Mouse (Mus musculus): ENCODE data around the gene Wipf1.

Wipf1 gene

GRCm38 (mm10) chr2:73440319-73440718 is 89.2 kb downstream of the Wipf1 start:
- no peak for DNase-seq (ENCODE audit: low spot score in 2 of 2)

DNA sequence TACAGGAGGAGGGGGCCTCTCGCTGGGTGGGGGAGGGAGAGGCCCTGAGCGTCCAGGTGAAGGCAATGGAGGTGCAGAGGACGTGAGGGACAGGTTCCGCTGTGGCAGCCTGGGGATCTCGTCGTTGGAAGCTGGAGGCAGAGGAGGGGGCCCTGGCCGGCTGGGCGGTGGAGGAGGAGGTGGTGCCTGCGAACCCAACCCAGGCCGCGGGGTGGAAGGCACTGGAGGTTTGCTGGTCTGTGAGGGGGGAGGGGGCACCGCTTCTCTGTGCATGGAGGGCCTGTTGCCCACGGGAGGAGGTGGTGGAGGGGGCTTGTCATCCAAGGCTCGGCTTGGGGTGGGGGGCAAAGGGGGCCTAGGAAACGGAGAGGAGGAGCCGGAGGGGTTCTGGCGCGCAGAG is 92.6 kb downstream of the Wipf1 start:
- no peak for DNase-seq (ENCODE audit: low spot score in 2 of 2)

- no peak for DNase-seq (ENCODE audit: low spot score in 2 of 2)
Measured at GRCm38 (mm10) chr2:73435847-73436246, 93.7 kb downstream of the Wipf1 start.

- no peak for DNase-seq (ENCODE audit: low spot score in 2 of 2)
Measured at GRCm38 (mm10) chr2:73431959-73432396, 97.6 kb downstream of the Wipf1 start.

- no peak for DNase-seq (ENCODE audit: low spot score in 2 of 2)
Measured at GRCm38 (mm10) chr2:73428803-73429468, 100.6 kb downstream of the Wipf1 start.

- peak; percentile 42 to 74 for DNase-seq (ENCODE audit: low spot score in 2 of 2)
Measured at GRCm38 (mm10) chr2:73427293-73427692, 102.2 kb downstream of the Wipf1 start.

DNA sequence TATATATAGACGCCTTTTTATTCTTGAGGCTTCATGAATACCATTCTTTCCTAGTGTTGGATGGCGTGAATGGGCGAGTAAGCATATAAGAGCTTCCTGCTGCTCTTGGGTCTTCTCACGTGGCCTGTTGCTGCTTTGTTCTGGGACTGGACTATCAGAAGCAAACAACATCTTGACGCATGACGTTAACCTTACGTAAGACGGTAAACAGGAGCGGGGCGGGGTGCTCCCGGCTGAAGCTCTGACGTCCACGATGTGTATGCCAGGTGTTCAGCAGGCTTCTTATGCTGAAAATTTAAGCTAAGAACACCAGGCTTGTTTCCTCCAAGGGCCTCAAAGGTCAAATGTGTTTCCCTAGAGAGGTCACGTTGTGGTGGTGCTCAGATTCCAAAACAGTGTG is 103.7 kb downstream of the Wipf1 start:
- no peak for DNase-seq (ENCODE audit: low spot score in 2 of 2)

DNA sequence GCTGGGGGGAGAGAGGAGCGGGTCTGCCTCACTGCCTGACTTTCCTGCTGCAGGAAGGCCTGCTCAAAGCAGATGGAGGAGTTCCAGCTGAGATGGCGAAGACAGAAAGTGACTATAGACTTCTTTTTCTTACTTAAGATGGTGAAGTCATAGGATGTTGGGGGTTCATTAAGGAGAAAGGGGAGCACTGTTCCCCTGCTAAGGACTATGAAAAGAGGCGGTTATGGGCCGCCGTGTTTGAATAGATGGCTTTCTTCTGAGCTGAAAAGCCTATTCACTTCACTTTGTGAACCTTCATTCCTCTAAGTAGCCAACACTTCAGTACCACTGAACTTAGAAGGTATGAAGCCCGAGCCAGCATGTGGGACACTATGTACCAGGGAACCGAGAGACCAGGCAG is 109.8 kb downstream of the Wipf1 start:
- no peak for DNase-seq (ENCODE audit: low spot score in 2 of 2)

DNA sequence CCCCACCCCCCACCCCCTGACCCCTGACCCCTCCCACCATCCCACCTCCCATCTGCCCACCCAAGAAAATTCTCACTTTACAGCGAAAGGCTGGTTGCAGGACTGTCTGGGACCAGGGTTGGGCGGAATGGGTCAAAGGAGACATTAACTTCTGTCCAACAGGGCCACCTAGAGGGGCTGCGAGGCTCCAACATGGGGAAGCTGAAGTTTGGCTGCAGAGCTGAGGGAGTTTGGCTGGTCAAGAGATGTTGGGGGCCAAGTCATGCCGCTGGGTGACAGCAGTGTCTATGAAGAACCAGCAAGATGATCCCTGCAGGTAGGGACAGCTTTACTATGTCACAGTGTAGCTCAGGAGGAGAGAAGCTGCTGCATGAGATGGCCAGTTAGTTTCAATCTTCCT is 110.2 kb downstream of the Wipf1 start:
- peak; percentile 28 to 70 for DNase-seq (ENCODE audit: low spot score in 2 of 2)

GRCm38 (mm10) chr2:73415892-73416291 is 113.6 kb downstream of the Wipf1 start:
- no peak for DNase-seq (ENCODE audit: low spot score in 2 of 2)

GRCm38 (mm10) chr2:73410076-73410475 is 119.5 kb downstream of the Wipf1 start:
- DNase-seq (ENCODE audit: low spot score in 2 of 2): no peak

- no peak for DNase-seq (ENCODE audit: low spot score in 2 of 2)
Measured at GRCm38 (mm10) chr2:73407662-73408061, 121.9 kb downstream of the Wipf1 start.

GRCm38 (mm10) chr2:73406336-73406915 is 123.1 kb downstream of the Wipf1 start:
- no peak for DNase-seq (ENCODE audit: low spot score in 2 of 2)

DNA sequence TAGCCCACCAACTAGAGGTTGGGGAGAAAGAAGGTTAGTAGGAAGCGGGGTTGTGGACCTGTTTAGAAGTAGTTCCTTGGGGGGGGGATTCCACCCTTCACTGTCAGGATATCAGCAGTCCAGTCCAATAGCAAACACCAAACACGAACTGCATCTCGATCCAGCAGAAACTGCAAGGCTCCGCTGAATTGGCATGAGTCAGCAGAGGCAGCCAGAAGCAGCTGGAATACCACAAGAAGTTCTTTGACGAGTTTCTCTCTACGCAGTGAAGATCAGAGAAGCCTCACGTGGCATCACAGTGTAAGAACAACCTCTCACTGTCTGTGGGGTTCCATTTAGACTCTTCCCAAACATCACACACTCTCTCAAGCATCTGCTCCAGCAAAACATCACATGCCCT is 124.6 kb downstream of the Wipf1 start:
- no peak for DNase-seq (ENCODE audit: low spot score in 2 of 2)

GRCm38 (mm10) chr2:73404442-73404841 is 125.1 kb downstream of the Wipf1 start:
- no peak for DNase-seq (ENCODE audit: low spot score in 2 of 2)

GRCm38 (mm10) chr2:73403385-73404013 is 126.0 kb downstream of the Wipf1 start:
- DNase-seq (ENCODE audit: low spot score in 2 of 2): no peak

DNA sequence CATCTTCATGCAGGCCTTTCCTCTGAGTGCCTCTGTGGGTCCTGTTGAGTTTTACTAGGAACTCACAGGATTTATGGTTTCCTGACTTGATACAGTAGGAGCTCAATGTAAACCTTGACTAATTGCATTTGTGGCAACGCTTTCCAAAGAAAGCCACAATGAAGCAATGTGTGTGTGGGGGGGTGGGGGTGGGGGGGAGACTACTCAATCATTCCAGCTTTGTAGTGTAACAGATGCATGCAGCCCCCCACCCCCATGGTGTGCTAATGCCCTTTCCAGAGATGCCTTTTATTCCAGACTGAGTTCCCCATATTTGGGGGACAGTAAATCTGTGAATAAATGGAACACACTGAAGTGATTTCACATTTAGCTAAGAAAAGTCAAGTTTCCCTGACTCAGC is 127.8 kb downstream of the Wipf1 start:
- no peak for DNase-seq (ENCODE audit: low spot score in 2 of 2)

- no peak for DNase-seq (ENCODE audit: low spot score in 2 of 2)
Measured at GRCm38 (mm10) chr2:73397476-73397875, 132.1 kb downstream of the Wipf1 start.

- DNase-seq (ENCODE audit: low spot score in 2 of 2): no peak
Measured at GRCm38 (mm10) chr2:73396828-73397325, 132.7 kb downstream of the Wipf1 start.

DNA sequence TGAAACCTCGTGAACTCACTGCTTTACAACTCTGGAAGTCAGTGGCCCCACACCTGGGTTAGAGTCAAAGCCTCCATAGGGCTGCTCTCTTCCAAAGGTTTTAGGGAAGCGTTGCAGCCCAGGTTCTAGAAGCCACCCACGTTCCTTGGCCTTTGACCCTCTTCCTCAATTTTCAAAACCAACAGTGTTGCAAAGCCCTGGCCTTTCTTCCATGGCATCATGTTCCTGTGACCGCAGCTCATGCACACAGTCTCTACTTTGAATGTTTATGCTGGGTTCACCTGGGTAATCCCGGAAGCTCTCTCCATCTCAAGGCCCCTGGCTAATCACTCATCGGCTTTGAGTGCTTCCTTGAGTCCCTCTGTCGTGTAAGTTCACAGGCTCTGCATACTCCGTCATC is 134.0 kb downstream of the Wipf1 start:
- DNase-seq (ENCODE audit: low spot score in 2 of 2): no peak

GRCm38 (mm10) chr2:73394476-73394875 is 135.1 kb downstream of the Wipf1 start:
- DNase-seq (ENCODE audit: low spot score in 2 of 2): no peak

DNA sequence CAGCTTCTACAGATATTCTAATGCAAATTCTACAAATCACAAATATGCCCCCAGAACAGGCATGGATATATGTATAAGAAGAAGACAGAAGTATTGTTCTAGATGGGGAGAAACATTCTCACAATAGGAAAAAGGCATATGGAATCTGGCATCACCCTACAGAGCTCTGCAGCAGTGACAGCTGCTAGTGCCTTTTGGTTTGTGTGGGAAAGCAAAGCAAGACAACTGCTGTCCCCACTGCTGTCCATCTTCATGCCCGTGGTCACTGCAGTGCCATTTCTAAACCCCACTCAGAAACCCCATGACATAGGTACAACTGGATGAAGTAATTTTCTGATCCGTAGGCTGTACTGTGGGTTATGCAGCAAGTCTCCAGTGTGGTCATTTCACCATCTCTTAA is 136.8 kb downstream of the Wipf1 start:
- no peak for DNase-seq (ENCODE audit: low spot score in 2 of 2)

- no peak for DNase-seq (ENCODE audit: low spot score in 2 of 2)
Measured at GRCm38 (mm10) chr2:73389951-73390350, 139.6 kb downstream of the Wipf1 start.
